Mouse (Mus musculus) hindbrain, embryonic 10.5 days (tissue): ENCODE measurements at regions not wholly inside any gene's neighbourhood (a gene's known extent, or its start where the extent isn't known, plus 50 kb on each side); places are given as distances from the start of the nearest gene placed in this dataset.

Experiments used
- DNase-seq: peaks from one replicate; pipeline ENCODE4 v3.0.0-alpha.2; 2017; ENCODE audit warnings: low spot score
- H3K27ac ChIP-seq: fragments of 300-500 bp; sonication (generic); 2 replicates; pipeline ENCODE4 v1.5.1; 2016; ENCODE audit warnings: mild to moderate bottlenecking, moderate library complexity
- H3K27me3 ChIP-seq: fragments of 300-500 bp; sonication (generic); 2 replicates; pipeline ENCODE4 v1.6.1; 2016; ENCODE audit warnings: mild to moderate bottlenecking; ENCODE audit not compliant: poor library complexity, insufficient read depth, severe bottlenecking
- H3K36me3 ChIP-seq: fragments of 300-500 bp; sonication (generic); 2 replicates; pipeline ENCODE4 v1.6.1; 2016; ENCODE audit warnings: mild to moderate bottlenecking, moderate library complexity
- H3K4me1 ChIP-seq: fragments of 300-500 bp; sonication (generic); replicated peaks from 2 replicates; pipeline ENCODE4 v1.6.1; 2016; ENCODE audit warnings: mild to moderate bottlenecking
- H3K4me3 ChIP-seq: fragments of 300-500 bp; sonication (generic); 2 replicates; pipeline ENCODE4 v1.5.1; 2016; ENCODE audit warnings: mild to moderate bottlenecking, moderate library complexity
- H3K9me3 ChIP-seq: fragments of 300-500 bp; sonication (generic); 2 replicates; pipeline ENCODE4 v1.6.1; 2016; ENCODE audit warnings: mild to moderate bottlenecking, moderate library complexity
- WGBS: fragments of 180-500 bp; shearing (Covaris S2); methylation state at CpG from one replicate; pipeline ENCODE4 v1.1.7; 2016; 5-methylcytosine and 5-hydroxymethylcytosine counted together

GRCm38 (mm10) chr9:6668001-6668969, 398.6 kb upstream of the Ddi1 start:
- Histone ChIP-seq H3K9me3 (no peaks in the 10 kb centered on the region), H3K36me3 (no peaks in the 10 kb centered on the region), H3K4me1 (no peaks in the 10 kb centered on the region), H3K27me3 (no peaks in the 10 kb centered on the region), H3K27ac (no peak overlapping the region), H3K4me3 (no peak overlapping the region)
- 55% methylated on average over 14 of the region's 14 CpGs for WGBS
- peak; percentile 52 for DNase-seq

DNA sequence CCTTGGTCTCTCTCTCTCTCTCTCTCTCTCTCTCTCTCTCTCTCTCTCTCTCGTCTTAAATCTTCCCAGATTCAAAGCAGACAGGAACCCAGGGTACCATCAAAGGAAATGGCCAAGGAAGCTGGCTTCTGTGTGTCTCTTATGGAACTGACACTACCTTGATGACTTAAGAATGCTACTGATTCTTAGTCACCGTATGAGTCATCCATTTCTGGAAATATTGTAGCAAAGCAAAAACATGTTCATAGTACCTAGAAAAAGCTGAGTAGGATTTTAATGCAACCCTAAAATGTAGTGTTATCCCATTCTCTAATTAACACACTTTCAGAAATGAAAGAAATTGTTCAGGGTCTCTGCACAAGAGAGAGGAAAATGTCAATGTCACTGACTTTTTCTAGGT, 396.0 kb upstream of the Ddi1 start:
- H3K27me3 ChIP-seq, result no peaks in the 10 kb centered on the region
- no peak overlapping the region for H3K4me3 ChIP-seq
- no peak for DNase-seq
- WGBS, result 84% methylated on average over 2 of the region's 2 CpGs
- no peaks in the 10 kb centered on the region for H3K9me3 ChIP-seq
- H3K27ac ChIP-seq, result no peak overlapping the region
- no peaks in the 10 kb centered on the region for H3K4me1 ChIP-seq
- no peaks in the 10 kb centered on the region for H3K36me3 ChIP-seq

GRCm38 (mm10) chr9:6652267-6652994, 382.8 kb upstream of the Ddi1 start:
- WGBS, result 85% methylated on average over 4 of the region's 4 CpGs
- no peaks in the 10 kb centered on the region for H3K36me3 ChIP-seq
- no peaks in the 10 kb centered on the region for H3K27me3 ChIP-seq
- no peak overlapping the region for H3K27ac ChIP-seq
- no peaks in the 10 kb centered on the region for H3K9me3 ChIP-seq
- DNase-seq, result no peak
- no peak overlapping the region for H3K4me3 ChIP-seq
- no peaks in the 10 kb centered on the region for H3K4me1 ChIP-seq

DNA sequence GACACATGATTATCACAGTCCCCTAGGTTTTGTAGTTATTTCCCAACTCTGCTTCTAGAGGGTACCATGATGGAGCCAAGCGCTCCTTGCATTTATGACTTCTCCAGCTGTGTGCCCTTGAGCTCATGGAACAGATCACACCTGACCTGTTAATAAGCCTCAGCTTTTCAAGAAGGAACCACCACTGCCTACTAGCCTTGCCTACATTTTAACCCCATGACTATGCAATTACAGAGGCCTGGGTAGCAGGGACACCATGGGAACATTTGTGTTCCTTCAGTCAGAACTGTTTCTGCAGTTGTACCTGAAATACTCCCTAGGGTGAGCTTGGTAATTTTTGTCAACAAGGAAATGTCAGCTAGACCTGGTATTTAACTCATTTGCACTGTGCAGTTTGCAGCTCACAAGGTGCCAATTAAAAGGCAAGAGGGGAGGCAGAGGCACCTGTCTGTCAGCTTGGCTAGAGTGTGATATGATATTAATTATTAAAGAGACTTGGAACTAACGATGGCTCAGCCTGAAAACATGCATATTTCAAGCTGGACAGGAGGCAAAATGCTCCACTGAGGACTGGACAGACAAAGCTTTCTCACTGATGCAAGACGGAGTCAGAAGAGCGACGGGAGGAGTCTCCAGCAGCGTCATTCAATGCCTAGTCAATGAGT, 382.1 kb upstream of the Ddi1 start:
- H3K4me3 ChIP-seq, result no peak overlapping the region
- DNase-seq, result no peak

DNA sequence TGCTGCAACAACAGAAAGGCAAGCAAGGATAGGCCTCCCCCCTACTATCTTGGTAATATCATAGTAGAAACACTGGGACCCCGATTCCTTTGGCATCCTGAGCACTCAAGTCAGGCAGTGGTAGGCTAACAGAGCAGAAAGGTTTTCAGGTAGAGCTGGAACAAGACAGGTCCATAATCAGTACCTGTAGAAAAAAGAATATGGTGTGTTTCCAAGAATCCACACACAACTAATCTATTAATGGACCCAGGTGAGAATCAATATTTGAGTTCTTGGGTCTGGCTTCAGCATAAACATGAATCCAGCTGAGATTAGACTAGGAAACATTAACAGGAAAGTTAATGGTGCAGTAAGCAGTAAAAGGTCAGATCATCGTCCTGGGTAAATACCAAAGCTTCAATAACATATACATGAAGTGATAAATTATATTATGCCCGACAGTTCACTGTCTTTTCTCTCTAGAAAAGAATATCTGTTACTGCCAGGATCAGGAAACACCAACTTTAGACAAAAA, 376.2 kb upstream of the Ddi1 start:
- Histone ChIP-seq H3K27me3 (no peaks in the 10 kb centered on the region), H3K9me3 (no peaks in the 10 kb centered on the region), H3K4me1 (no peaks in the 10 kb centered on the region), H3K4me3 (no peak overlapping the region), H3K27ac (no peak overlapping the region), H3K36me3 (no peaks in the 10 kb centered on the region)
- 93% methylated on average over 3 of the region's 3 CpGs for WGBS
- no peak for DNase-seq

More for the DNA sequence above, 382.1 kb upstream of the Ddi1 start:
- no peaks in the 10 kb centered on the region for H3K36me3 ChIP-seq
- H3K27ac ChIP-seq, result no peak overlapping the region
- no peaks in the 10 kb centered on the region for H3K9me3 ChIP-seq
- H3K27me3 ChIP-seq, result no peaks in the 10 kb centered on the region
- WGBS, result 86% methylated on average over 6 of the region's 6 CpGs
- no peaks in the 10 kb centered on the region for H3K4me1 ChIP-seq

DNA sequence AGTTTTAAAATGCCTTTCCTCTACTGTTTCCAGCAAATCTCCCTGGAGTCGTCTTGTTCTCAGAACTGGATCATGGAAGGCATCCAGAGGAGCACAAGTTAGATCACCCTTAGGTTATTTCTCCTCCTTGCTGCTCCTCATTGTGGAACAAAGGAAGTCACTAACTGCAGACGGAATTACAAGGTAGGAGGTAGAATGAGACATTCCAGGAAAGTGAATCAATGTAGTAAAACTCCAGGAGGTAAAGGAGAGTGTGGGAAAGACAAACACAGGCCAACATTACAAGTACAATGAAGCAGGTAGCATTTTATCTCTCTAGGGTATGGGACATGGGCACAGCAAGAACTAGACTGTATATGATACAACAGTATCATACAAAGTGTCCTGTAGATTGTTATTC, 375.7 kb upstream of the Ddi1 start:
- no peaks in the 10 kb centered on the region for H3K4me1 ChIP-seq
- H3K9me3 ChIP-seq, result no peaks in the 10 kb centered on the region
- no peak for DNase-seq
- no peaks in the 10 kb centered on the region for H3K36me3 ChIP-seq
- no peak overlapping the region for H3K27ac ChIP-seq
- H3K4me3 ChIP-seq, result no peak overlapping the region
- no peaks in the 10 kb centered on the region for H3K27me3 ChIP-seq
- WGBS, result 67% methylated on average over 2 of the region's 2 CpGs

DNA sequence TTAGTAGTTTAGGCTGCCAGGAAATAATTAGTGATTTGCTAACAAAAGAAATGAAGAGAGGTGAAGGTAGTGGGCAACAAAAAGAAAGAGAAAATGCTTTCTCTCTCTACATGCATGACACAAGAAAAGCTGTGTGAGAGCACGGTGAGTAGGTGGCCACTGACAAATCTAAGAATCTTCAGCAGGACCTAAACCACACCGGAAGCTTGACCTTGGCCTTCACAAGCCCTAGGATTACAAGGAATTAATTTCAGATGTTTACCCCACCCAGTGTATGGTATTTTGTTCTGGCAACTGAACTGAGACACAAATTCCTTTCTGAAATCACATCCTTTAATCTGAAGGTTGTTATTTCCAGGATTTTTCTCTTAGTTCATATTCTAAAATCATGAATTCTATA, 347.5 kb upstream of the Ddi1 start:
- Histone ChIP-seq H3K36me3 (no peaks in the 10 kb centered on the region), H3K4me3 (no peak overlapping the region), H3K9me3 (no peaks in the 10 kb centered on the region), H3K4me1 (no peaks in the 10 kb centered on the region), H3K27ac (no peak overlapping the region), H3K27me3 (no peaks in the 10 kb centered on the region)
- DNase-seq, result no peak
- WGBS, result 82% methylated on average over 2 of the region's 2 CpGs

GRCm38 (mm10) chr9:6609284-6609627, 339.6 kb upstream of the Ddi1 start:
- DNase-seq, result no peak
- H3K27me3 ChIP-seq, result no peaks in the 10 kb centered on the region
- 93% methylated on average over 1 of the region's 1 CpGs for WGBS
- H3K36me3 ChIP-seq, result no peaks in the 10 kb centered on the region
- no peak overlapping the region for H3K4me3 ChIP-seq
- H3K27ac ChIP-seq, result no peak overlapping the region
- no peaks in the 10 kb centered on the region for H3K4me1 ChIP-seq
- no peaks in the 10 kb centered on the region for H3K9me3 ChIP-seq

DNA sequence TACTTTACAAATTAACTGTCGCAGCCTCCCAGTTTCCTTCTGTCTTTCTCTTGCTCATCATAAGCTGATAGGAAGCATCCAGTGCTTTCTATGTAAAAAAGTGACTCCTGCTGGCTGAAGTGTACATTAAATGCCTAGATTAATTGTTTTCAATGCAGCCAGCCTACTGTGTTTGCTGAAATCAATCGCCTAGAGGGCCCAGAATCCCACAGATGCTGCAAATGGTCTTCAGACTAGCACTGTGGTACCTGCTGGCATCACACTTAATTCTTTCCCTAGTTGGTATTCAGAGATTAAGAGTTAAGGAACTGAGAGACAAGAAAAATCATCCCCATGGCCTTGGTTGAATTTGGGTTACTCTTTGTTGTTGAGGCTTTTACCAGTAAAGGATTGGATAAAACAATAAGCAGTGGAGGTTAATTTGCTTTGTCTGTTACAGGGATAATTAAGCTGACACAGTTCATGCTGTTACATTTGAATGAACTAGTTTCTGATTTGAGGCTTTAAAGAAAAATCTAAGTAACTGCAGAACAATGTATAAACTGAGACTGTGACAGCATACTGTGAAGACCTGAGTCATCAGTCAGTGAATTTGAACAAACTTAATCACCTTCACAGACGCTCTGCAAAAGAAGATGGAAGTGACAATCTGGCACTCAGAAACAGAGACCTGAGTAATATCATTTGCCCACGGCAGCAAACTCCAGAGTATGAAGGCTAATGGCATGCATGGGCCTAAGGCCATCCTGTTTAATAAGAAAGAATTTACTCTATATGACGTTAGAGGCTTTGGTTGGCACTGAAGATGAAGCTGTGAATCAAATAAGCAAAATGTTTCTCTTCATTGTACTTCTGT, 339.0 kb upstream of the Ddi1 start:
- no peaks in the 10 kb centered on the region for H3K36me3 ChIP-seq
- 69% methylated on average over 5 of the region's 5 CpGs for WGBS
- no peaks in the 10 kb centered on the region for H3K9me3 ChIP-seq
- no peak for DNase-seq
- no peak overlapping the region for H3K27ac ChIP-seq
- H3K27me3 ChIP-seq, result no peaks in the 10 kb centered on the region
- H3K4me1 ChIP-seq, result no peaks in the 10 kb centered on the region
- no peak overlapping the region for H3K4me3 ChIP-seq
